Mouse (Mus musculus): ENCODE data around the gene Olfr92.

DNA sequence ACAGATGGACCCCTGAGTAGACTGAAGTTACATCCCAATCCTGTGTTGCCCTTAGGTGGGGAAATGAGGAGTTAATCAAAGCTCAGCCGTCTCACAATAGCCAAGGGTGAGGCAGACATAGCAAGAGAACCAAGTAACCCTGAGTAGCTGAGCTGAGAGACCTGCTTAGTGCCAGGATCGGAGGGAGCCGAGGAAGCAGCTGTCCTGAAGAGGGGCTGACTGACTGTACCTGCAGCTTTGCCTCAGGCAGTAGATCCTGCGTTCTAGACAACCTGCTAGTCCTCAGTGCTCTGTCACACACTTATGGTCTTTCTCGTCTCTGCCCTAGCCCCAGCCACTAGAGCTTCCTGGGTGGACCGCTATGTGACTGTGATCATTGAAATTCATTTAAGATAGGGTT, 44.7 kb downstream of the Olfr92 start:
- no peak for TF ChIP-seq CTCF (IDR thresholded peaks at IDR 0.05; ENCODE audit: borderline replicate concordance, extremely low read depth, insufficient read depth, insufficient read length)
- no peak for TF ChIP-seq POLR2A (IDR thresholded peaks at IDR 0.05; ENCODE audit: borderline replicate concordance, extremely low read depth, insufficient read depth, insufficient read length, poor library complexity, severe bottlenecking)
